Mouse (Mus musculus) mouse trophoblast stem cell (cell line): Measurements from ENCODE around the gene Vsx1.

Experiments used
- in situ Hi-C, 2 experiments: fragments of 300-500 bp; cut with MseI, MboI; formaldehyde crosslinking; loops; 2 replicates in 1 of 2; 3 replicates in 1 of 2; pipeline ENCODE4 v1.15.1; 2025

Gene Vsx1

DNA sequence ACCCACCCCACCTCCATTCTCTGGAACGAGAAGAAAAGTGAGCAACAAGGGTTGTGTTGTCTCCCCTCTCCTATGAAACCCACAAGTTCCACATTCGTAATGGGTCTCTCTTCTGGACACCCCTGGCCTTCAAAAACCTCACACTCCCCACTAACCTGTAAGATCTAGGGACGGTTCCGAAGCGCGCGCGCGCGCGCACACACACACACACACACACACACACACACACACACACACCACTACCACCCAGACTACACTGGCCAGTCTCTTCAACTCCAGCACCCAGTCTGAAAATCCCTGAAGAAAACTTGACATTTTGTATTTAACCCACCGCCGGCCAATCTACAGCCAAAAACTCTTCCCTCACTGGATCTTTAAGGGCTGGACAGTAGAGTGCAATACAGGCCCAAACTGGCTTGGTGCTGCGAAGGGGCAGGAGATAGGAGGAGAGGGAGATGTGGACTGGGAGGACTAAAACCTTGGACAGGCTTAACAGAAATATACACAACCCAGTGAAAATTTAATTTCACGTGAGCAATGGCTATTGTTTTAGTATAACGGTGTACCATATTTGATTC, at the start of gene Vsx1:
Gene Vsx1 (minus strand): TSS at position 138 of the 578 bp plus-strand sequence.
- in situ Hi-C loops: no loop called here

DNA sequence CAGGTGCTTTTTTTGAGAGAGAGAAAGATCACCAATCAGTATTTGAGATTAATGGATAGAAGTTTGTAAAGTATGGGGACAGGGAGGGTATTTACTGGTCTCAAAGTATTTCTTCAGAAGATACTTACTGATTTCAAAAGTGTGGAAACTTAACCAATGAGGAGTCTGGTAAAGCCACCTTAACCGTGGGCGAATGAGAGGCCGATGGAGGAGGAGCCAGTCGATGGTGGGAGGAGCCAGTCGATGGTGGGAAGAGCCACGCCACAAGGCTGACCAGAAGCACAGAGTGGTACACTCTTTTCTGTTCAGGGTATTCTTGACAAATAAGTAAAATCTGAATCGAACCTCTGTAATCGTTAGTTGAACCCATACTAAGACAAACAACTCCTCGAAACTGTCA, 48.7 kb upstream of the Vsx1 start:
- in situ Hi-C loops: no loop called here

DNA sequence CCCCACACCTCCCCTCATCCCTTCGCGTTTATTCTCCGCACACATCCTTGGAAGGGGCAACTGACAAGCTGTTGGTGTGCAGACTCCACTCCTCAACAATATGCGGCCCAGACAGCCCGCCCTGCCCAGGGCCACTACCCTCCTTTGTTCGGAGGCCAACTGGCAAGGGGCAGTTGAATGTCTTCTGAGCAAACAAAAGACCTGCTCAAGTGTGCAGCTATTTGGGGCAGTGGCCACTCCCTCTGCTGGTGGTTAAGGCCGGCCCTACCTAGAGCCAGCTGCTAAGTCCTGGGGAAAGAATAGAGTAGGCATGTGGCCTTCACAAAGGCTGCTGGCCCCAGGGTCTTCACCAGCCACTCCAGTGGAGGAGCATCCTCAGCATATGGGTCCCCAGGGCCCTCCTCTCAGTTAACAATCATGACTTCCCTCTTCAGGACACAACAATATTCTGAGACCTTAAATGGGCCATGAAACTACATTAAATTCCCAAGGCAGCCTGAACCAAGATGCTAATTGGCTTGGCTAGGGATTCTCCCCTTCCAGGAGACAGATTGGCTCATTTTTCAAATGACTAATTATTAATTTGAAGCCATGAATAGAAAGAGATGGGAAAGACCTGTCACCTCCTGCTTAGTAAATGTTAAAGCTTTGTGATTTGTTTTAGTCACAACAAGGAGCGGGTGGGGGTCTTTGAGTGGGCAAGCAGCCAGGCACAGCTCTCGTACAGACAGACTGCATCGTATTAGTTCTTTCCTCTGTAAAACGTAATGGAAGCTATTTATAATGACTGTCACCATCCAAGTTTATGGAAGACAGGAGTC, 46.8 kb upstream of the Vsx1 start:
- in situ Hi-C loops: no loop called here

DNA sequence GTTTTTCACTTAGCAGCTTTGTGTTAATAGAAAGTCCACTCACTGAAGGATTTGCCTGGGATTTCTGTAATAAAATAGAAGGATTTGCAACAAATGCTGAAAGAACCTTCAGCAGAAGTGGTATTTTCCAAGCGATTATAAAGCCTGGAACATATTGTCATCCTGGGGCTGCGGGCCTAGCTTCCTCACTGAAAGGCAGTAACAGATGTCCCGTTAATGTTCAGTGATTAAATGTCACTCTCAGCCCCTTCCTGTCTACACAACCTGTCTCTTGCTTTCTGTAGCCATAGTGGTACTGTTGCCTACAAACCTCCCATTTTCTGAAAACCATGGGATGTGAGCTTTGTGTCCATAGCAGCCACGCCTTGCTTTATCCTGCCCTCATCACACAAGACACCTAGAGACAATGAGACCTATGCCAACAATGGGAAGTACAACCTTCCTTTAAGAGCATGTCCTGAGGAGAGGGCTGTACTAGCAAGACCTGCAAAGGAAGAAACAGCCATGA, 23.1 kb upstream of the Vsx1 start:
- in situ Hi-C loops: no loop called here

DNA sequence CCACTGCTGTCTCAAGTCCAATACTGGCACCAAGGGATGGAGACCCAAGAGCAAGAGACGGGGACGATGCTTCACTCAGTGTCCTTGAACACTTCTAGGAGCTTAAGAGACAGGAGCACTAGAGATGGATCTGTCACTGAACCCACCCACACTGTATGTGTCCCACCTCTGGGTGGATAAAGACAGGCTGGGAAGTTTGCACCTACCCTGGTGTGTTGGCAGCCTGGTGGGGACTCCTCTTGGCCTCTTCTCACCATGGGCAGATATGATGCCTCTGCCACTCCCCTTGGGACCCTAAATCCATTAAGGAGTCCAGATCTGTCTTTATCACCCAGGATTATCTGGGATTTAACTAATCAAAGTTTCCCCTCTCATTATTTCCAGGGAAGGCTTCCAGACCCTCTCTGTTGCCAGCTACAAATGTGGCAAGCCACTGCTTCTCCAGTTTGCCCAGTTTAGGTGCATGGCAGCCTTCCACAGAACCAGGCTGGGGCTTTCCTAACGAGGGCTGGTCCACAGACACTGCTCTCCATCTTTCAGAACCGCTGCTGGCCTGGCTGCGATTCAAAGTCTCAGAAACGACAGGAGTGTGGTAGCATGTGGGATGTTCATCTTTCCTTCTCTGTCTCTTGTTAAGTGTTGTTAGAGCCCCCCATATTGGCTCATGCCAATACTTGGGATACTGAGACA, 2.5 kb upstream of the Vsx1 start:
- in situ Hi-C loops: no loop called here

DNA sequence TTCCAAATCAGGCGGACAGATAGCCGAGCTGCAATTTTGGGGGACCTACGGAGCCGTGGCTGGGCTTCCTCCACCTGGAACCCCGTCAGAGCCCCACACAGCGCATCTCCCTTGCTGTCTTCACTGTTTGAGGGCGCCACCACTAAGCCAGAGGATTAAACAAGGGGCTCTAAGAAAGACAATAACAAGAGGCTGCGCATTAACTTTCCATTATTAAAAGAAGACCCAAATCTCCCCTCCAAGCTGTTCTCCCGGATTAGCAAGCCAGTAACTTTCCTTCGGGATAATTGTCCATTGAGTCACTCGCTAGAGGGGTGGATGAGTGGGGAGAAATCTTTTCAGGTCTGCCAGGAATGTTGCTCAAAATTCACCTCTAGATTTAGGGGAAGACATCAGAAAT, 1.1 kb upstream of the Vsx1 start:
- in situ Hi-C loops: no loop called here

DNA sequence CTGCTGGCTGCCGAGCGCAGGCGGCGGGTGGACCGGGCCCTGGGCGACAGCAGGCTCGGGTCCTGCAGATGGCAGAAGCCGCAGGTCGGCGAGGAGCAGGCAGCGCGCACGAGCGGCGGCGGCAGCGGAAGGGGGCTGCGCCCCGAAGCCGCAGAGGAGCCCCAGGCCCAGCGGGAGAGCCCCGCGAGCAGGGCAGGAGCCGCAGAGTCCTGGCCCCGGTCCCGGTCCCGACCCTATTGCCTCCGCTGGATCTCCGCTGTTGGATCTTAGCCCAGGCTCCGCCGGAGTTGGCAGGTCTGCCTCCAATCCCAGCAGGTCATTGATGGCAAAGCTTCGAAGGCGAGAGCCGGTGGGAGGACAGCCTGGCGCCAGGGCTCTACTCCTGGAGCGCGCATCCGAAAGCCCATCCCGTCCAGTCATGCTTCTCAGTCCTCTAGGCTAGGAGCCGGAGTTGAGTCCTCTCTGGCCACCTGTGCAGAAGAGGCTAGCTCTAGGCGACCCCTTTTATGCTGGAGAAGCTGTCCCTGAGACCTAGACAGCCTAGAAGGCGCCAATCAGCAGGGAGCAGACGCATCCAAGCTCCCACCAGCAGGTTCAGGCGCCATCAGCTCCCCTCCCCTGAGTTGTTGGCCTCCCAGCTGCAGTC, 496 bp downstream of the Vsx1 start:
- in situ Hi-C loops: no loop called here

DNA sequence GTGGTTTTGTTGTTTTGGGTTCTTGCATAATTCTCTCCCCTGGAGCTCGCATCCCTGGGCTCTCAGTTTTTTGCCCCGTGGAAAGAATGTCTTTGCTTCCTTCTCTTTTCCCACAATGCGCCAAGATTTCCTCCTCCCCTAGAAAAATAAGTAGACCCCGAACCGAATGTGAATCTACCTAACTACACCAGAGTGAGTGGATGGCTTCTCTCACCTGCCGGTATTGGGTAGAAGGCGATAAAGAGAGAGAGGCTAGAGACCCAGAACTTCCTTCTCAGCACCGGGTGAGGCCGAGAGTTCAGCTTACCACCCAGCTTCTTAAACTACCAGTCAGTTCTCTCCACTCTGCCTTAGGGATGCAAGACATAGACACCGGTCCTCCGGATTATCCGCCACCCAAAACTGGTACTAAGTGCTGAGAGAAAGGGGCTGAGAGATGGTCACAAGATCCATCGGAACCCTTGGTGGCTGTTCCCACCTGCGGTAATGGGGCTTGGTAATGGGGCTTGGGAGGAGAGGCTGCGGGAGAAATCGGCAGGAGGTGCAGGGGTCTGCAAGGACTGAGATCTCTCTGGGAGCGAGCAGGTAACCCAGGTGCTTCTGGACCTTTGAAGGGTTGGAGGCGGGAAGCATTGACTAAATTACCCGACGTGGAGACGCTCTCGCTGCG, 1.2 kb downstream of the Vsx1 start:
- in situ Hi-C loops: no loop called here

DNA sequence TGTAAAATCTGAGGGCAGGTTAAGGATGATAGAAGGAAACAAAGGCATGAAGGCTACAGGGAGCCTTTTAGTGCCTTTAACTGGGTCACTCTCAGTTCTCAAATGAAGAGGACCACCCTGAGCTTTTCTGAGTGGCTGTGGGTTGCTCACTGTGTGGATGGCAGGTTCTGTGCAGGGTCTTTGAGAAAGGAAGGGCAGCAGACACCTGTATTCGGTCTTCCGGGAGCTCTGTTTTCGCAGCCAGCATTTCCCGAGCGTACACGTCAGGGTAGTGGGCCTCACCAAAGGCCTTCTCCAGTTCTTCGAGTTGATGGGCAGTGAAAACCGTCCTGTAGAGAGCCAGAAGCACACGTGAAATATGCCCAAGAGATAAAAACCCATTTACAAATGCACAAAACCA, 3.8 kb downstream of the Vsx1 start:
- in situ Hi-C loops: no loop called here

DNA sequence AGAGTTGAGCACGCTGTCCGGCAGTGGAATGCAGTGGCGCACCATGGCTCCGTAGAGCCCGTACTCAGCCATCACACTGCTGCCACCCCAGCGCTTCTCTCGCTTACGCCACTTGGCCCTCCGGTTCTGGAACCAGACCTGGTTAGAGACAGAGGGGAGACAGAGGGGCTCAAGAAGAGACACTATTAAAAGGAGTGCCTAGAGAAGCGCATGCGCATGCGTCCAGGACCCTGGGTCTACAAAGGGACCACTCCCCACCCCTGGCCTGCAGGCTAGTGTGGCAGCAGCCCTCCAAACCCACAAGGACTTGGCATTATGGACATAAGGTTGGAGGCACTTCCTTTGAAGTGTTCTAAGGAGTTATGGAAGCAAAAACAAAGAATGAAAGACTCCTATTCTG, 4.7 kb downstream of the Vsx1 start:
- in situ Hi-C loops: loop anchor here (5.0 kb wide), 2 partner anchors 58 to 63 kb away; partner anchors contain the start of gene Entpd6 (in 1 of the 2)

DNA sequence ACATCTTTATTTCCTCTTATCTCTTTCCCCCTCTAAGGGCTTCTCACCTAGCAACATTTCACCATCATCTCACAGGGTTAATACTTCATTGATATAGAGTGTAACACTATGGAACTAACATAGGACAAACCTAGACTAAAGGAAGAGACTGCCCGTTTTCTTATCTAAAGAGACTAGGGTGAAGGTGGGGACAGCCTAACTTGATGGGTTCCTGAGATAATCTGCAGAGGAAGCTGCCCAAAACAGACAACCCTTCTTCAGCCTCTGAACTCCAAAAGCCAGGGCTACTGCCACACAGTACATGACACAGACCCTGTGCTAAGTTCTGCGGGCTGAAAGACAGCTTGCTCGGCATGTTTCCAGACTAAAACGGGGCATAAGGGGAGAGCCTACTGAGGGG, 7.6 kb downstream of the Vsx1 start:
- in situ Hi-C loops: loop anchor here (5.0 kb wide), 2 partner anchors 61 to 66 kb away; partner anchors contain the start of gene Entpd6 (in 1 of the 2)

DNA sequence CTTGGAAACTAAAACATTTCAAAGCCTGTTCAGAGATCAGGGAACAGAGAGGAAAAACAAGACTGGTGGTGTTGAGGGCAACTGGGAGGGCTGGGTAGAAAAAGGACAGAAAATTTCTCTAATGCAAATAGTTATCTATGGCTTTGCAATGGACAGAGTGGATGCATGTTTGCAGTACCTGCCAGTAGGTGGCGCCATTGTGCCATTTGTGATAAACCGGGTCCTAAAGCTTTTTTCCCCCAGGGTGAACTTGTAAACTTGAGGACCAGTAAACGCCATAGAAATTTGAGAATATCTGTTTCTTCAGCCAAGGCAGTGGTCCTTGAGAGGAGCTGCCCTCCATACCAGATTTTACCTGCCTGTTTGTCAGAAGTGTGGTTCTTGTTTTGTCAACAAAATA, 10.8 kb downstream of the Vsx1 start:
- in situ Hi-C loops: no loop called here

DNA sequence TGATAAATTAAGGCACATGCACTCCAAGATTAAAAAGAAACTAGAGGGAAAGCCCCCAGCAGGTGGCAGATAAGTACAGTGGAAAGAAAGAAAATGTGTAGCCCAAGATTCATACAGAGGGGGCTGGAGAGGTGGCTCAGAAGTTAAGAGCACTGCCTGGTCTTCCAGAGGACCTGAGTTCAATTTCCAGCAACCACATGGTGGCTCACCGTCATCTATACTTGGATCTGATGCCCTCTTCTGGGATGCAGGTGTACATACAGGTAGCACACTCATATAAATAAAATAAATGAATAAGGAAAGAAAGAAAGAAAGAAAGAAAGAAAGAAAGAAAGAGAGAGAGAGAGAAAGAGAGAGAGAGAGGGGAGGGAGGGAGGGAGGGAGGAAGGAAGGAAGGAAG, 13.6 kb downstream of the Vsx1 start:
- in situ Hi-C loops: no loop called here

DNA sequence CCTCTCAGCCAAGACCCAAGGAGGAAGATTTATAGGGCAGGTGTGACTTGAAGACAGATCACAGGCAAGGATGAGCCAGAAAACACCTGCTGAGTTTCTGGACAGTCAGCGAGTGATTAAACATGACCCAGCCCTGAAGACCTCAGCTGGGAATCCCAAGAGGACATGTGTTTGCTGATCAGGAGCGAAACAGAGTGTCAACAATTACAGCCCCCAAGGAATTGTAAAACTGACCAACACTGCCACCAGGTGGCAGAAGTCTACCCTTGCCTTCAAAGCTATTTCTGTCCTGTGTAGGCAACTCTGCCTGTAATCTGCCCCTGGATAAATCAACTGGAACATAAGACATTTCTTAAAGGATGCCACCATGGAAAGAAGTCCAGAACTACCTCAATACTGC, 14.3 kb downstream of the Vsx1 start:
- in situ Hi-C loops: loop anchor here (5.0 kb wide), 1 partner anchor 63 kb away; no protein-coding TSS in a partner anchor

DNA sequence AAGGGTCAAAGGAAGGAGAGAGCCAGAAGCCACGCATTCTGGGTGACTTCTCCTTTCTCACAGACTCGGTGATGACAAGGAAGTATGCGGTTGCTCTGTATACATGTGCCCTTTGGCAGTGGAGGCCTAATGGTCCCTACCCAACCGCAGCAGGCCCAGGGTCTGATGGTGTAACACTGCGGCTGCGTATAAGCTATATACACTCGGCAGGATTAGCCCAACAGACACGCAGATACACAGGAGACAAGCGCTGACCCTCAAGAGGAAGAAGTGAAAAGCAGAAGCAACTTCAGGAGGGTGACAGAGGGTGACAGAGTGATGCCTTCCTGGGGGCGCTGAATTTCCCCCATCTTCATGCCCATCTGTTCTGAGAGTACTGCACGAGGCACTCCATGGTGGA, 15.2 kb downstream of the Vsx1 start:
- in situ Hi-C loops: loop anchor here (5.0 kb wide), 1 partner anchor 62 kb away; no protein-coding TSS in a partner anchor

DNA sequence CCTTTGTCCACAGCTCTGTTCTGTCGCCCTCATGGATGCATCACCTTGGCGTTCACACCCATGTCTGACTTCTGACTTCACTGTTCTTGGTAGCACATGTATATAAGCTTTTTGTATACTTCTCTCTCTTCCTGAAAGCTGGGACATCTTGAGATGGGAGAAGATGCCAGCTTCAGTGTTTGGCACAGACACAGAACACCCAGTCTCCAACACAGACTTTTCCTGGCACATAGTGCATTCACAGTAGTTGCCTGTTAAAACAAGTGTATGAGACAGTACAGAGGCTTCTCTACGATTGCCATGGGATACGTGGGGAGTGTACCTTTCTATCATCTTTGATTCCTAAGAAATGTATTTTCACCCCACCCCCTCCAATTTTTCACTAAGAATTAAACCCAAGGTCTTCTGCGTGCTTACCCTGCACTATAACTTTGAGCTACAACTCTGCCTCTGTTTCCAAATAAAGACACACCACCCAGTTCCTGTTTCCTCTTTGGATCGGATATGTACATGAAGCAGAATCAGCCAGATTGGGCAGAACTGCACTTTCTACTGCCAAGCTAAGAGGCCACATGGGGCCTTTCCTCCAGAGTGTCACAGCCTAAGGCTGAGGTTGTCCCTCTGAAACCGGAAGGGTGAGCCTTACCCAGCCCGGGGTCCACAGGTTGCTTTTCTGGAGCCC, 17.4 kb downstream of the Vsx1 start:
- in situ Hi-C loops: loop anchor here (5.0 kb wide), 1 partner anchor 59 kb away; no protein-coding TSS in a partner anchor

DNA sequence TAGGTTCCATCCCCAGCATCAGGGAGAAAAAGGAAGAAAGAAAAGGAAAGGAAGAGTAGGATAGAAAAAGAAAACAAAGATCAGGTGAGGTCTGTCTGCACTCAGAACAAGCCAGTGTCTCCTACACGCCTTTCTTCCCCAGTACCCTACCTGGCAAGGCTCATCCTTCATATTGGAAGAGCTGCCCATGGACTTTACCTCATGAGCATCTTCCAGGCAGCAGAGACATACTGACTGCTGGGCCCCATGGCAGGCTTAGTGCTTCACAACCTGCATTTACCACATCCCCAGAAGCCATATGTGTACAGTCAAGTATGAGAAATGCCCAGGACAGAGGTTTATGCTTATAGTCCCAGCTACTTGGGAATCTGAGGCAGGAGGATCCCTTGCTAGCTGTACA, 18.2 kb downstream of the Vsx1 start:
- in situ Hi-C loops: loop anchor here (5.0 kb wide), 1 partner anchor 59 kb away; no protein-coding TSS in a partner anchor

DNA sequence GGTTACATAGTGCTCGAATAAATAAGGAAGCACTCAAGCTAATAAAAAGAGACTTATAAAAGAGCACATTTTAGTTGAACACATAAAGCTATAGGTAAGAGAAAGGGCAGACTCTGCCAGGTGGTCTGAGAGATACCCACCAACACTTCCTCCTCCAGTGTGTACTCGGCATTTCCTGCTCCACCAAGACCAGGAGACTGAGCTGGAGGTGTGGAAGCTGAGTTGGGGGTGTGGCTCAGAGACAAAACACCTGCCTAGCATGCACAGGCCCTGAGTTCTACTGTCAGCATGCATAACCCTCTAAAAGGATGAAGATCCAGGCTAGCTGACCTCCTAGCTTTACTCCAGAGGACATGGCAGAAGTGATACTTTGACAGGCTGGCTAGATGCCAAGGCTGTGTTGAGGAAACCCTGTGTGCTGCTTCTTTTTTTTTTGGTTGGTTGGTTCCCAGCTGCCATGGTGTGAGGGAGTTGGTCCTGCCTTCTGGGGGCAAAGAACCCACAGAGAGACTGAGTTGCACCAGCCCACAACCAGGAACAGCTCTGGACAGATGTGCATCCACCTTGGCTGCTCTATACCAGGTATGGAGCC, 19.6 kb downstream of the Vsx1 start:
- in situ Hi-C loops: loop anchor here (5.0 kb wide), 1 partner anchor 57 kb away; no protein-coding TSS in a partner anchor

DNA sequence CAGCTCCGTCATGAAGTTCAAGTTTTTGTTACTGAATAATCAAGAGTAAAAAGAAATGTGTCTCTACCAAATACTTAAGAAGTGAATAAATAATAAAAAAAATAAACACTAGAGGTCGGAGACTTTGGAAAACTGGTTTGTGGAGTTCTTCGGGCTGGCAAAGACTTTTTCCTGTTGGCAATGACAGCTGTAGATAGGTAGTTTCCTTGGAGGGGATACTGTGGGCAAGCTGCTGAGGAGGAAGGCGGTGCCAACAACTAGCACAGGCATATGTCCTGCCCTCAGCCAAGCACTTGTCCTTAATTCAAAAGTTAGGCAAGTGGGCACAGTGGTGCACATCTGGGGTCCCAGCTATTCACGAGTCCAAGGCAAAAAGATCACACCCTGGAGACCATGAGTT, 20.2 kb downstream of the Vsx1 start:
- in situ Hi-C loops: no loop called here
